Mouse (Mus musculus) megakaryocyte, embryonic 14.5 days (primary cell): ENCODE measurements around the gene Cers6.

Source experiments
- FLI1 ChIP-seq: IDR thresholded peaks from 2 replicates; pipeline ENCODE4 v1.6.1; 2012; ENCODE audit warnings: low read length, inconsistent platforms, mixed read lengths
- GATA1 ChIP-seq: IDR thresholded peaks from 3 replicates; pipeline ENCODE4 v1.6.1; 2012; ENCODE audit warnings: mixed read lengths, low read length, inconsistent platforms, borderline replicate concordance

DNA sequence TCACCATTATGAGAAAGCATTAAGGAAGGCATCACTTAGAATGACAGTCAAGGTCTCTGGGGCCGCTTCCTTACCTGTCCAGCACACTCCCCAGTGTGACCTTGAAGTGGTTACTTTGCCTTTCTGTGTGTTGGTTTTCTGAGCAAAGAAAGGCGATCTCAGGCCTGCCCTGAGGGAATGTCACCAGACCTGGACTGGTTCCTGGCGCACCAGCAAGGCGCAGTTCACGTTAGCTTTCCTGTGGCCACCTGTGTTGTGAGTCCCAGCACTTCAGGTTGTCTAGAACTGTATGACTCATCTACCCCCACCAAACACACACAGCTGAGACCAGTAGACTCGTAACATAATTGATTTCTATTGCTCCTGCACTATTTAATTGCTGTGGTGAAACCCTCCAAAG lies 193.9 kb downstream of the Cers6 start:
- TF ChIP-seq GATA1 (no peak), FLI1 (no peak)
